11 mouse cellular contexts compared by ENCODE assay signal in genomic region chr14:8475851-8476250, GRCm38 (mm10).
"Had no signal": no experiment of that assay in that cellular context is flagged by ENCODE, and none has a peak within 500 bp of the region (broad histone marks: within the 10 kb centered on the region; RNA-seq: fewer than 3 reads in every experiment).

No protein-coding gene starts in this region.

- H3K36me3 ChIP-seq: midbrain, embryonic 12.5 days; neural tube, embryonic 12.5 days; stomach, embryonic 15.5 days had no signal

- H3K9me3 ChIP-seq: midbrain, embryonic 12.5 days; neural tube, embryonic 12.5 days; stomach, embryonic 15.5 days had no signal

- H3K27ac ChIP-seq: midbrain, embryonic 10.5 days; midbrain, embryonic 12.5 days; neural tube, embryonic 12.5 days; stomach, embryonic 15.5 days; stomach, postnatal 0 days had no signal

- H3K27me3 ChIP-seq: midbrain, embryonic 12.5 days; neural tube, embryonic 12.5 days; stomach, embryonic 15.5 days had no signal

- H3K4me1 ChIP-seq: midbrain, embryonic 10.5 days; neural tube, embryonic 12.5 days; stomach, embryonic 15.5 days had no signal

- ATAC-seq: midbrain, embryonic 16.5 days had no signal

- DNase-seq: lung, adult 18-20 months; lung, postnatal 10 days; thymus, adult 2 months; thymus, postnatal 25 days had no signal

- H3K9ac ChIP-seq: lung, embryonic 14.5 days; midbrain, embryonic 12.5 days; neural tube, embryonic 12.5 days; stomach, embryonic 15.5 days had no signal

- H3K4me2 ChIP-seq: lung, embryonic 14.5 days; midbrain, embryonic 12.5 days; neural tube, embryonic 12.5 days; stomach, embryonic 15.5 days had no signal

- H3K4me3 ChIP-seq: midbrain, embryonic 10.5 days; midbrain, embryonic 12.5 days; neural tube, embryonic 12.5 days; stomach, embryonic 15.5 days had no signal
